Mouse (Mus musculus) hindbrain, postnatal 0 days (tissue): ENCODE results near the gene Scfd2. TPM values are rescaled to one million over a fixed set of nuclear protein-coding genes. Genes with fewer than 3 reads are reported as not detected.

Experiments used
- ATAC-seq: fragments of 200-750 bp; cut with Nextera tagmentation; 2 replicates; pipeline ENCODE4 v1.8.0; 2017; ENCODE audit warnings: mild to moderate bottlenecking, moderate TSS enrichment, moderate library complexity
- DNase-seq: peaks from one replicate; pipeline ENCODE4 v3.0.0-alpha.2; 2015; ENCODE audit warnings: low spot score
- H3K27ac ChIP-seq: fragments of 300-500 bp; sonication (generic); 2 replicates; pipeline ENCODE4 v1.5.1; 2014; ENCODE audit warnings: mild to moderate bottlenecking
- H3K27me3 ChIP-seq: fragments of 300-500 bp; sonication (generic); 2 replicates; pipeline ENCODE4 v1.6.1; 2014; ENCODE audit warnings: low read length, mixed read lengths; ENCODE audit not compliant: insufficient read depth
- H3K36me3 ChIP-seq: fragments of 300-500 bp; sonication (generic); 2 replicates; pipeline ENCODE4 v1.6.1; 2014; ENCODE audit warnings: low read length, mixed read lengths; ENCODE audit not compliant: insufficient read depth
- H3K4me1 ChIP-seq: fragments of 300-500 bp; sonication (generic); 2 replicates; pipeline ENCODE4 v1.6.1; 2014; ENCODE audit warnings: antibody characterized with exemption, low read length, mixed read lengths; ENCODE audit not compliant: insufficient read depth
- H3K4me2 ChIP-seq: fragments of 300-500 bp; sonication (generic); 2 replicates; pipeline ENCODE4 v1.6.1; 2014; ENCODE audit warnings: low read depth, mild to moderate bottlenecking, low read length, moderate library complexity, mixed read lengths
- H3K4me3 ChIP-seq: fragments of 300-500 bp; sonication (generic); 2 replicates; pipeline ENCODE4 v1.5.1; 2014; ENCODE audit warnings: low read length
- H3K9ac ChIP-seq: fragments of 300-500 bp; sonication (generic); replicated peaks from 2 replicates; pipeline ENCODE4 v1.6.1; 2014; ENCODE audit warnings: mild to moderate bottlenecking, low read length, moderate library complexity, mixed read lengths
- H3K9me3 ChIP-seq: fragments of 300-500 bp; sonication (generic); 2 replicates; pipeline ENCODE4 v1.6.1; 2016; ENCODE audit warnings: low read length, mixed read lengths
- CTCF ChIP-seq: IDR thresholded peaks from 2 replicates; pipeline ENCODE4 v1.5.1; 2016; ENCODE audit warnings: antibody characterized with exemption, control low read depth, low read depth
- WGBS: fragments of 180-500 bp; shearing (Covaris S2); extraction: QIAGEN DNeasy Blood & Tissue Kit; methylation state at CpG from one replicate; pipeline ENCODE4 v1.1.7; 2014; 5-methylcytosine and 5-hydroxymethylcytosine counted together
- polyA plus RNA-seq: library from polyadenylated mRNA; unstranded; fragments of >200 nt; fragmentation: Nextera tagmentation; extraction: Ambion mirVana; gene quantifications from 2 replicates; pipeline ENCODE4 v1.2.1, GENCODE M21; 2015
- total RNA-seq: library from RNA; depleted of rRNA; stranded (reverse); fragments of >200 nt; gene quantifications from 2 replicates; pipeline ENCODE4 v1.2.3, GENCODE M21; 2014

The Scfd2 gene
- total and polyA plus RNA-seq, 2 experiments from 2014 or later: 18.9 to 35.1 TPM

- Histone ChIP-seq H3K36me3 (no peaks in the 10 kb centered on the region), H3K9ac (no peak overlapping the region), H3K27me3 (0 out of 2 replicates have a peak, but pooled peaks cover 5% of the 10 kb centered on the region), H3K4me1 (no peaks in the 10 kb centered on the region), H3K27ac (no peak overlapping the region), H3K4me3 (no peak overlapping the region), H3K9me3 (no peaks in the 10 kb centered on the region), H3K4me2 (no peak overlapping the region)
- no peak for TF ChIP-seq CTCF
- 90% methylated on average over 11 of the region's 11 CpGs for WGBS
- ATAC-seq (no peak), DNase-seq (no peak)
Observed at GRCm38 (mm10) chr5:74316333-74316945, 215.1 kb downstream of the Scfd2 start.

- ATAC-seq (no peak), DNase-seq (peak; percentile 17)
- Histone ChIP-seq H3K27me3 (0 out of 2 replicates have a peak, but pooled peaks cover 5% of the 10 kb centered on the region), H3K4me1 (no peaks in the 10 kb centered on the region), H3K27ac (no peak overlapping the region), H3K9me3 (no peaks in the 10 kb centered on the region), H3K4me2 (no peak overlapping the region), H3K9ac (no peak overlapping the region), H3K36me3 (no peaks in the 10 kb centered on the region), H3K4me3 (no peak overlapping the region)
- WGBS: 60% methylated on average over 12 of the region's 12 CpGs
- TF ChIP-seq CTCF: peak; percentile 19
Observed at GRCm38 (mm10) chr5:74315471-74316245, 215.9 kb downstream of the Scfd2 start.

- ATAC-seq: no peak
- no peak for TF ChIP-seq CTCF
Observed at GRCm38 (mm10) chr5:74314501-74314900, 217.1 kb downstream of the Scfd2 start.

GRCm38 (mm10) chr5:74313542-74313941, 218.0 kb downstream of the Scfd2 start:
- H3K4me1 ChIP-seq: no peaks in the 10 kb centered on the region
- DNase-seq: no peak

More at GRCm38 (mm10) chr5:74314501-74314900, 217.1 kb downstream of the Scfd2 start:
- H3K27ac ChIP-seq: no peak overlapping the region
- H3K36me3 ChIP-seq: no peaks in the 10 kb centered on the region
- peak; percentile 20 for DNase-seq
- H3K9ac ChIP-seq: no peak overlapping the region
- H3K4me2 ChIP-seq: no peak overlapping the region
- no peaks in the 10 kb centered on the region for H3K4me1 ChIP-seq
- no peak overlapping the region for H3K4me3 ChIP-seq
- 43% methylated on average over 6 of the region's 6 CpGs for WGBS
- H3K9me3 ChIP-seq: no peaks in the 10 kb centered on the region
- 0 out of 2 replicates have a peak, but pooled peaks cover 5% of the 10 kb centered on the region for H3K27me3 ChIP-seq

GRCm38 (mm10) chr5:74311865-74312264, 219.7 kb downstream of the Scfd2 start:
- Histone ChIP-seq H3K4me2 (no peak overlapping the region), H3K4me3 (no peak overlapping the region), H3K4me1 (no peaks in the 10 kb centered on the region), H3K27me3 (0 out of 2 replicates have a peak, but pooled peaks cover 5% of the 10 kb centered on the region), H3K27ac (no peak overlapping the region; the same call in 1 of the 2 replicates), H3K36me3 (no peaks in the 10 kb centered on the region), H3K9me3 (no peaks in the 10 kb centered on the region), H3K9ac (no peak overlapping the region)
- WGBS: 34% methylated on average over 6 of the region's 6 CpGs
- ATAC-seq (no peak), DNase-seq (no peak)
- TF ChIP-seq CTCF: no peak

More at GRCm38 (mm10) chr5:74313542-74313941, 218.0 kb downstream of the Scfd2 start:
- TF ChIP-seq CTCF: no peak
- H3K9ac ChIP-seq: no peak overlapping the region
- no peak for ATAC-seq
- H3K27ac ChIP-seq: no peak overlapping the region
- H3K4me3 ChIP-seq: no peak overlapping the region
- H3K27me3 ChIP-seq: 0 out of 2 replicates have a peak, but pooled peaks cover 5% of the 10 kb centered on the region
- H3K36me3 ChIP-seq: no peaks in the 10 kb centered on the region
- no peaks in the 10 kb centered on the region for H3K9me3 ChIP-seq
- WGBS: 77% methylated on average over 7 of the region's 7 CpGs
- no peak overlapping the region for H3K4me2 ChIP-seq

- Histone ChIP-seq H3K27ac (no peak overlapping the region), H3K27me3 (0 out of 2 replicates have a peak, but pooled peaks cover 5% of the 10 kb centered on the region), H3K9ac (no peak overlapping the region), H3K36me3 (no peaks in the 10 kb centered on the region), H3K4me2 (no peak overlapping the region), H3K4me1 (no peaks in the 10 kb centered on the region), H3K9me3 (no peaks in the 10 kb centered on the region), H3K4me3 (no peak overlapping the region)
- 28% methylated on average over 6 of the region's 6 CpGs for WGBS
- DNase-seq (peak; percentile 84), ATAC-seq (peak; percentile 56; the same call in 1 of the 2 replicates)
- peak; percentile 90 for TF ChIP-seq CTCF
Observed at GRCm38 (mm10) chr5:74311200-74311825, 220.2 kb downstream of the Scfd2 start.
